Mouse (Mus musculus): Measurements from ENCODE around the gene Slc35a3.

- TF ChIP-seq POLR2A (IDR thresholded peaks at IDR 0.05; ENCODE audit: control insufficient read depth, low read depth, low read length), result no peak
- TF ChIP-seq CTCF (IDR thresholded peaks at IDR 0.05; ENCODE audit: control insufficient read depth, insufficient read depth, insufficient replicate concordance, low read depth, low read length), result no peak
Measured at GRCm38 (mm10) chr3:116635799-116636198, 76.8 kb downstream of the Slc35a3 start.

All from testis, adult 2 months (tissue).